Mouse (Mus musculus) neural tube, embryonic 12.5 days (tissue): ENCODE measurements around the gene Prkci. TPM values are rescaled to one million over a fixed set of nuclear protein-coding genes. Genes with fewer than 3 reads are reported as not detected.

Source experiments
- ATAC-seq: fragments of 200-750 bp; cut with Nextera tagmentation; 2 replicates; pipeline ENCODE4 v1.8.0; 2017; ENCODE audit warnings: low read depth, mild to moderate bottlenecking, moderate TSS enrichment, moderate library complexity; ENCODE audit not compliant: low FRiP score
- H3K27ac ChIP-seq: fragments of 300-500 bp; sonication (generic); 2 replicates; pipeline ENCODE4 v1.5.1; 2016
- H3K27me3 ChIP-seq: fragments of 300-500 bp; sonication (generic); replicated peaks from 2 replicates; pipeline ENCODE4 v1.6.1; 2016; ENCODE audit warnings: mild to moderate bottlenecking
- H3K36me3 ChIP-seq: fragments of 300-500 bp; sonication (generic); 2 replicates; pipeline ENCODE4 v1.6.1; 2016; ENCODE audit warnings: mild to moderate bottlenecking
- H3K4me1 ChIP-seq: fragments of 300-500 bp; sonication (generic); 2 replicates; pipeline ENCODE4 v1.6.1; 2016
- H3K4me2 ChIP-seq: fragments of 300-500 bp; sonication (generic); replicated peaks from 2 replicates; pipeline ENCODE4 v1.6.1; 2016; ENCODE audit warnings: mild to moderate bottlenecking
- H3K4me3 ChIP-seq: fragments of 300-500 bp; sonication (generic); 2 replicates; pipeline ENCODE4 v1.5.1; 2016
- H3K9ac ChIP-seq: fragments of 300-500 bp; sonication (generic); 2 replicates; pipeline ENCODE4 v1.6.1; 2016; ENCODE audit warnings: mild to moderate bottlenecking
- H3K9me3 ChIP-seq: fragments of 300-500 bp; sonication (generic); 2 replicates; pipeline ENCODE4 v1.6.1; 2016; ENCODE audit warnings: mild to moderate bottlenecking
- WGBS: fragments of 180-500 bp; shearing (Covaris S2); methylation state at CpG from one replicate; pipeline ENCODE4 v1.1.7; 2016; 5-methylcytosine and 5-hydroxymethylcytosine counted together
- polyA plus RNA-seq: library from polyadenylated mRNA; unstranded; fragments of >200 nt; fragmentation: Nextera tagmentation; extraction: Ambion mirVana; gene quantifications from 2 replicates; pipeline ENCODE4 v1.2.1, GENCODE M21; 2016

The Prkci gene
- polyA plus RNA-seq, 1 experiment from 2014 or later: 37.9 TPM

DNA sequence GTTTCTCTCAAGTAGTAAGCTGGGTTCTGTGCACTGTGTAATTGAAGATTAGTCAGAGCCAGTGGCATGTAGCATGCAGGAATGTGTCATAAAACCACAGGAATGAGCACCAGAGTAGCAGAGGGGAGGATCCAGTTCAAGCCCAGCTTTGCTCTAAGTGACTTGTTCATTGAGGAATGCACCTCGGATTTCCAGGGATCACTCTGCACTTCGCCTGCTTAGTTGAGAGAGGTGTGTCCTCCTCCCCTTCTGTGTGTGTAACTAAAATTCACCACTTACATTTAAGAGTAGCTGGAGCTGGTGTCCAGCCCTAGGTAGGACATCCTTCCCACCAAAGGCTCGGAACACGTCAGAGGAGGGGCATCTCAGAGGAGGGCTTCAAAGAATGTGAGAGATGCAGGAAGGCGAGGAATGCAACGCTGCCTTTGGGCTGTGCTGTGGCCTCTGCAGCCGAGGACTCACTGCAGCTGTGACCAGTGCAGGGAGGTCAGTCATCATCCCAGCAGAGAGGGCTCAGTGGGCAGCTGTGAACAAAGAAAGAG is 27.4 kb downstream of the Prkci start:
- peaks cover 5% of the 10 kb centered on the region; the same call in 1 of the 2 replicates for H3K4me1 ChIP-seq
- peaks cover 5% of the 10 kb centered on the region; the same call in 1 of the 2 replicates for H3K36me3 ChIP-seq
- no peak for ATAC-seq
- no peak overlapping the region for H3K9ac ChIP-seq
- H3K27me3 ChIP-seq: no peaks in the 10 kb centered on the region
- WGBS: 19% methylated on average over 7 of the region's 7 CpGs
- no peak overlapping the region for H3K27ac ChIP-seq
- H3K4me3 ChIP-seq: no peak overlapping the region
- H3K4me2 ChIP-seq: no peak overlapping the region
- no peaks in the 10 kb centered on the region for H3K9me3 ChIP-seq

DNA sequence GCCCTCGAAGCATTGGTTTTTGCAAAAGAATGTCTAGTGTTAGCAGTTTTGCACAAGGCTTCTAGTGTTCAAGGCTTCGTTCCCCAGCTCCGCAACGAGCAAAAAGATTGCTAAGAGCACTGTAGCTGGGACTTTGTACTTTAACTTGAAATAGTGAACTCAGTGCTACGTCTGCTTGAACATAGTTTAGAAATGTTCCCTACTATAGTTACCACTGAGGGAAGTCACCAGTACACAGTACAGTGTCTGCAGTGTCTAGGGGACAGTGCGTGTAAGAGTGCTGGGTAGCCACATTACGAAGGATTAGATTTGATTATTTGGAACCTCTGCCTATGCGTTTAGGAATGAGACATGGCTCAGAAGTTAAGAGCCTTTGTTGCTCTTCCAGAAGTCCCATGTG is 32.2 kb downstream of the Prkci start:
- Histone ChIP-seq H3K36me3 (no peaks in the 10 kb centered on the region; the same call in 1 of the 2 replicates), H3K27ac (no peak overlapping the region), H3K9ac (no peak overlapping the region), H3K4me1 (peaks cover 5% of the 10 kb centered on the region; the same call in 1 of the 2 replicates), H3K9me3 (no peaks in the 10 kb centered on the region), H3K4me3 (no peak overlapping the region), H3K4me2 (no peak overlapping the region), H3K27me3 (no peaks in the 10 kb centered on the region)
- 91% methylated on average over 8 of the region's 8 CpGs for WGBS
- ATAC-seq: no peak

DNA sequence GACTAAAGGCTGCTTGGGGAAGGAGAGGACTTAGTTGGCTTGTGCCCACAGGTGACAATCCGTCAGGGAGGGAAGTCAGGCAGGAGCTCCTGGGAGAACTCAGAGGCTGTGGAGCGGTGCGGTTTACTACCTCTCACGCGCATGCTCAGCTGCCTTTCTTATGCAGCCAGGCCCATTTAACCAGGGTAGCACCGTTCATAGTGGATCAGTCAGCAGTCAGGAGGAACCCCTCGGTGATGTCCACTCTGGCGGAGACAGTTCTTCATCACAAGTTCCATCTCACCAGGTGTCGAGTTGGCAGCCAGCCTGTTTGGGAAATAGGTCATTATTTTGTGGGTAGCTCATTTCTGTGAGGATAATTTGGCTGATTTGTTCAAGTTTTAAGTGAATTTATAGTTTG is 36.1 kb downstream of the Prkci start:
- H3K4me3 ChIP-seq: no peak overlapping the region
- H3K9me3 ChIP-seq: no peaks in the 10 kb centered on the region
- H3K27me3 ChIP-seq: no peaks in the 10 kb centered on the region
- no peak for ATAC-seq
- no peaks in the 10 kb centered on the region; the same call in 1 of the 2 replicates for H3K36me3 ChIP-seq
- H3K9ac ChIP-seq: no peak overlapping the region
- H3K4me2 ChIP-seq: no peak overlapping the region
- H3K4me1 ChIP-seq: no peaks in the 10 kb centered on the region
- no peak overlapping the region for H3K27ac ChIP-seq
- WGBS: 91% methylated on average over 9 of the region's 9 CpGs

DNA sequence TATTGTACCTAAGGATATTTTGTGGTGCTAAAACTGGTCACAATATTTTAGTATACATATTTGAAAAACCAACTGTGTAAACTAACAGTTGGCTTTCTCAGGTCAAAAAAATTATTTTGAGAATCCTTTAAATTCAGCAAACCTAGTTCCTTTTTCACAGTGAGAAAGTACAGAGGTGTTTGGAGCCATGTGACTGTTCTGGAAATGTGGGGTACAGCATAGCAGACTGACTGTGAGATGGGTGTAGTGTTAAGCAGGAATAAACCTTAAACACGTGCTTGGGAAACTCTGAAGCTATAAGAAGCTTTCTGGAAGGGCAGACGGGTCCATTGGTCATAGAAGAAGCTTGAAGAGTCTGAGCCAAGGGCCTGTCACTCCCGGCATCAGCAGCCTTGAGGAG is 38.1 kb downstream of the Prkci start:
- no peaks in the 10 kb centered on the region for H3K9me3 ChIP-seq
- H3K27me3 ChIP-seq: no peaks in the 10 kb centered on the region
- H3K27ac ChIP-seq: no peak overlapping the region
- H3K4me2 ChIP-seq: no peak overlapping the region
- no peak for ATAC-seq
- no peaks in the 10 kb centered on the region for H3K4me1 ChIP-seq
- peaks cover 4% of the 10 kb centered on the region; the same call in 1 of the 2 replicates for H3K36me3 ChIP-seq
- H3K4me3 ChIP-seq: no peak overlapping the region
- no peak overlapping the region for H3K9ac ChIP-seq
- 86% methylated on average over 3 of the region's 3 CpGs for WGBS

DNA sequence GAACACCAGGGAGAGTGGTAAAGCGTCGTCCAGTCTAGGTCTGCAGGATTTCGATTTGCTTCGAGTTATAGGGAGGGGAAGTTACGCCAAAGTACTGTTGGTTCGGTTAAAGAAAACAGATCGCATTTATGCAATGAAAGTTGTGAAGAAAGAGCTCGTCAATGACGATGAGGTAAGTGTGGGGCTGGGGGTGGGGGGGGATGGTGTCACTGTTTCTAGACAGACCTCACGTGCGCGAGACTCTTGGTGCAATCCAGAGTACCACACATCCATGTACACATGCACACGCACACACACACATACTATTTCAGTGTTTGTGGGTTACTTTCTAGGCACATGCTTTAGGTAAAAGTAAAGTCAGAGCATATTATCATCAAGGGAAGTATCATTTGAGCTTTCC is 42.3 kb downstream of the Prkci start:
- H3K9me3 ChIP-seq: no peaks in the 10 kb centered on the region
- ATAC-seq: no peak
- H3K27ac ChIP-seq: no peak overlapping the region
- no peaks in the 10 kb centered on the region for H3K4me1 ChIP-seq
- WGBS: 96% methylated on average over 13 of the region's 13 CpGs
- no peaks in the 10 kb centered on the region for H3K27me3 ChIP-seq
- no peak overlapping the region for H3K9ac ChIP-seq
- no peak overlapping the region for H3K4me3 ChIP-seq
- no peak overlapping the region for H3K4me2 ChIP-seq
- H3K36me3 ChIP-seq: peaks cover 20% of the 10 kb centered on the region; the same call in 1 of the 2 replicates

DNA sequence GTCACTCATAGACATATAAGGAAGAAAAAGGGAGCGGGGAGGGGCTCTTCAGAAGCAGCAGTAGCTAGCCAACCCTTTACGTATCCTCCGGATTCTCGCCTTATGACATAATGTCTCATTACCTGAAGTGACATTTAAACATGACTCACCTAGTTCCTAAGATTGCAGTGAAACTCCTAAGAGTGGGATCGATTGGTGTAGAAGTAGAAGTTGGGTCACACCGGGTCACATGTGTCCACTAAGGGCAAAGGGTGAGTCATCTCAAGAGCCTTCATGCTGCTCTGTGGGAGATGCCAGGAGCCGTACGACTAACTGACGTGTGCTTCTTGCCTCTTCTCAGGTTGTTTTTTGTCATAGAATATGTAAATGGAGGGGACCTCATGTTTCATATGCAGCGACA is 43.1 kb downstream of the Prkci start:
- H3K27ac ChIP-seq: no peak overlapping the region
- no peaks in the 10 kb centered on the region for H3K27me3 ChIP-seq
- no peaks in the 10 kb centered on the region for H3K4me1 ChIP-seq
- WGBS: 92% methylated on average over 10 of the region's 10 CpGs
- no peak overlapping the region for H3K4me2 ChIP-seq
- no peaks in the 10 kb centered on the region for H3K9me3 ChIP-seq
- peaks cover 24% of the 10 kb centered on the region; the same call in 1 of the 2 replicates for H3K36me3 ChIP-seq
- no peak overlapping the region for H3K9ac ChIP-seq
- ATAC-seq: no peak
- H3K4me3 ChIP-seq: no peak overlapping the region

DNA sequence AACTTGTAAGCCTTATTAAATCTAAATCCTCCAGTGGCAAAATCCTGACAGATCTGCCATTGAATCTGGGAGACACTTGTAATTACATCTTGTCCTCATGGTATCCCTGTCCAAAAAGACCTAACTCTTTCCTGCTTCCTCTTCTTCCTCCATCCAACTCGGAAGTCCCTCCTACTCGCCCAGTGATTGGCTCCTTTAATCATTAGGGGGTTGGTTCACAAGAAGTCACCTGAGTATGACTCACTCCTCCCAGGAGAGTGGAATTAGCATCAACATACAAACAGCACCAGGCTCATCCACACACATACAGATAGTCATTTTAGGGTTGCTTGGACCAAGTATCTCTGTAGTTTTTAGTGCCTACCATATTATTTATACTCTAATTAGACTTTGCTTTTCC is 47.4 kb downstream of the Prkci start:
- H3K9me3 ChIP-seq: no peaks in the 10 kb centered on the region
- H3K4me1 ChIP-seq: no peaks in the 10 kb centered on the region
- peaks cover 29% of the 10 kb centered on the region; the same call in 1 of the 2 replicates for H3K36me3 ChIP-seq
- no peak overlapping the region for H3K4me3 ChIP-seq
- WGBS: 88% methylated on average over 2 of the region's 2 CpGs
- ATAC-seq: no peak
- H3K4me2 ChIP-seq: no peak overlapping the region
- no peaks in the 10 kb centered on the region for H3K27me3 ChIP-seq
- no peak overlapping the region for H3K9ac ChIP-seq
- H3K27ac ChIP-seq: no peak overlapping the region

DNA sequence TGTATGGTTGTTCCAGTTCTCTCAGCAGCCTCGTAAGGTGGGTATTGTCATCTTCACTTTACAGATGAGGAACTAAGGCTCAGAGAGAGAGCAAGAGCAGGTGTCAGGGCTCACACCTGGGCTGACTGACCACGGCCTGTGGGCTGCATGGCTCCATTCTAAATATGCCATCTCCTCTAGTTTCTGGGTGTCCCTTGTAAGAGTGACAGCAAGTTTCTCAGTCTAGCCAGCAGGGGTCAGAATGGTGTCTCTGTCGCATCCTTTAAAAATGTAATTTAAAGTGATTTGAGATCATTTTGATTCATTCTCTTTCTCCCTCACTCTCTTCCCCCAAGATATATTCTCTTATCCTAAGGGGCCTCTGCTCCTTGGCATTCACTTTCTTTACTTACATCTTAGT is 51.7 kb downstream of the Prkci start:
- H3K4me1 ChIP-seq: no peaks in the 10 kb centered on the region
- H3K4me3 ChIP-seq: no peak overlapping the region
- no peak overlapping the region for H3K9ac ChIP-seq
- no peak for ATAC-seq
- no peaks in the 10 kb centered on the region for H3K27me3 ChIP-seq
- no peak overlapping the region for H3K4me2 ChIP-seq
- no peak overlapping the region for H3K27ac ChIP-seq
- 77% methylated on average over 3 of the region's 3 CpGs for WGBS
- no peaks in the 10 kb centered on the region for H3K9me3 ChIP-seq
- H3K36me3 ChIP-seq: peaks cover 16% of the 10 kb centered on the region; the same call in 1 of the 2 replicates

DNA sequence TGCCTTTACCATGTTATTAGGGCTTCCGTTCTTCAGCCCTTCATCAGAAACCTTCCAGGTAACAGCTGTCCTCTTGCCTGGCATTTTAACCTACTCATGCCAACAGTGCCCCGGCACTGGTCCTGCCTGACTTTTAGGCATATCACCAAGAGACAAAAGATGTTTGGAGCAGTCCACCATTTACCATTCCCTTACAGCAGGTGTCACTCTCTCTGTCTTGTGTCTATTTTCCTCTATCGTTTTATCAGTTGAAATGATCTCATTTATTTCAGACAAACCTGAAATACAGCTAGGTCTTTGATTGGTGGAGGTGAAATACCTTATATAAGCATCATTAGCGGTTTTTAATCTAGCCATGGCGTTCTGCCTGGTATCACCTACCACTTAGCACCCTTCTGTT is 53.5 kb downstream of the Prkci start:
- Histone ChIP-seq H3K9ac (no peak overlapping the region), H3K27me3 (no peaks in the 10 kb centered on the region), H3K27ac (no peak overlapping the region), H3K4me1 (no peaks in the 10 kb centered on the region), H3K36me3 (peaks cover 8% of the 10 kb centered on the region; the same call in 1 of the 2 replicates), H3K4me3 (no peak overlapping the region), H3K9me3 (no peaks in the 10 kb centered on the region), H3K4me2 (no peak overlapping the region)
- no peak for ATAC-seq
- 93% methylated on average over 5 of the region's 5 CpGs for WGBS

DNA sequence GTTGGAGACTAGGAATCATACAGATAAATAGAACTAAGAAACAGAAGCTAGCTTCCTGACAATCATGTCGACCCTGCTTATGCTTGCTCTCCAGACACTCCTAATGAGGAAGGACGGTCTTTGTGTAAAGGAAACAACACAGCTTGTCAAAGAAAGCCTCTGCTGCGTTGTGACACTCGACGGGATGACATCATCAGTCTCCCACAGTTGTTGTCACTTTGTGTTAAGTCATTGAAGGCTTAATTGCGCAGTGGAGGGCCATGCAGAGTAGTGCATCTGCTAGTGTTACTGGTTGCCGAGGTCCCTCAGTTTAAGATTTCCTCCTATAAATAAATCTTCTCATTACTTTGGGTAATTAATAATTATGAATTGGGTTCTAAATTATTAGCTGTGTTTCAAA is 54.8 kb downstream of the Prkci start:
- no peak overlapping the region for H3K4me2 ChIP-seq
- 77% methylated on average over 7 of the region's 7 CpGs for WGBS
- H3K9ac ChIP-seq: no peak overlapping the region
- no peaks in the 10 kb centered on the region for H3K4me1 ChIP-seq
- H3K36me3 ChIP-seq: peaks cover 8% of the 10 kb centered on the region; the same call in 1 of the 2 replicates
- H3K9me3 ChIP-seq: no peaks in the 10 kb centered on the region
- ATAC-seq: no peak
- no peaks in the 10 kb centered on the region for H3K27me3 ChIP-seq
- no peak overlapping the region for H3K27ac ChIP-seq
- H3K4me3 ChIP-seq: no peak overlapping the region

DNA sequence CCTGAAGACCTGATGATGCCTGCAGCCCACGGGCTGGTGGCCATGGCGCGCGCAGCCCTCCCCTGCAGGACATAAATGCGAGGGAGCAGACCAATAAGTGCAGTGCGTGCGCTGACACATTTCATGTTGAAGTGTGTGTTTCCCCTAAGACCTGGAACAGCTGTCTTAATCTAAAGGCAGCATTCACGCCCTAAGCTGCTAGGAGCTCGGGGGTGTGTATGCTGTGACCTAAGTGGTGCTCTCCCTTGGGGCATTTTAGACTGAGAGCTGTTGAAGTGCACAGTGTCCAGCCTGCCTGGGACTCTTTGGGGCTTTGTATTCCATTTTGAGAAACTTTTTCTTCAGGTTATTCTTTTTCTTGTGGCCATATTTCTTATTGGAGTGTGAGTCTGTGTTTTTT is 56.2 kb downstream of the Prkci start:
- Histone ChIP-seq H3K4me2 (no peak overlapping the region), H3K36me3 (peaks cover 8% of the 10 kb centered on the region; the same call in 1 of the 2 replicates), H3K27me3 (no peaks in the 10 kb centered on the region), H3K27ac (no peak overlapping the region), H3K4me1 (no peaks in the 10 kb centered on the region), H3K4me3 (no peak overlapping the region), H3K9me3 (no peaks in the 10 kb centered on the region), H3K9ac (no peak overlapping the region)
- 80% methylated on average over 9 of the region's 9 CpGs for WGBS
- ATAC-seq: no peak

DNA sequence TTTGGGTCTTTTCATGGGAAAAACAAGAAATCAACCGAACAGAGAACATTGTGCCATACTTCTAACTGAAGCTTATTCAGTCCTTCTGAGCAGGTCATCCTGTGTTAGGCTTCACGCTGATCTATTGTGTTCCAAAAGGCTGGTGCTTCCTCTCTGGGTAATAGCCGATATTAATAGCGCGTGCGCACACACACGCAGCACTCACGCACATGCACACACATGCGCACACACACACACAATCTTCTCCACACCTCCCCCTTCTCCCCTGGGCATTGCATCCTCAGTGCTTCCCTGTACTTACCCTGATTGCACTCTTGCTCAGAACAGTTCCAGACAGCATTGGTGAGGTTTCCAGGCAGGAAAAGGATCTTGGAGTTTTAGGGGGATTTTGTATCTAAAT is 57.6 kb downstream of the Prkci start:
- H3K4me3 ChIP-seq: no peak overlapping the region
- no peaks in the 10 kb centered on the region for H3K4me1 ChIP-seq
- H3K4me2 ChIP-seq: no peak overlapping the region
- H3K27me3 ChIP-seq: no peaks in the 10 kb centered on the region
- no peak overlapping the region for H3K27ac ChIP-seq
- ATAC-seq: no peak
- peaks cover 4% of the 10 kb centered on the region; the same call in 1 of the 2 replicates for H3K36me3 ChIP-seq
- no peak overlapping the region for H3K9ac ChIP-seq
- H3K9me3 ChIP-seq: no peaks in the 10 kb centered on the region
- 88% methylated on average over 9 of the region's 9 CpGs for WGBS

DNA sequence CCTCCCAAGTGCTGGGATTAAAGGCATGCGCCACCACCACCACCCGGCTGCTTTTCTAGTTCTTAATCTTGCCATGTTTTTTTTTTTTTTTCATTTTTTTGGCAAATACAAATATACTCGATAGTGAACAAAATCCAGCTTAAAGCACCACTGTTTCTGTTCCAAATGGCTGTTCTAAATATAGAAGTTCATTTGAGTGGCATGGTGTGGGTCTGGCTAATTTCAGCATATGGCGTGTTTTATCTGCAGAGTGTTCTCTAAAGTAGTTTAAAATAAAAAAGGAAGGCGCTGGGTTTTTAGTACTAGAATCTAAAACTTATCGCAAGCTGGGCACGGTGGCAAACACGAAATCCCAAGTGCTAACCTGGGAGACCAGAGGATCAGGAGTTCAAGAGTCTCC is 59.3 kb downstream of the Prkci start:
- Histone ChIP-seq H3K27ac (no peak overlapping the region), H3K27me3 (no peaks in the 10 kb centered on the region), H3K4me1 (no peaks in the 10 kb centered on the region), H3K9ac (no peak overlapping the region), H3K9me3 (no peaks in the 10 kb centered on the region), H3K36me3 (no peaks in the 10 kb centered on the region; the same call in 1 of the 2 replicates), H3K4me3 (no peak overlapping the region), H3K4me2 (no peak overlapping the region)
- 99% methylated on average over 8 of the region's 8 CpGs for WGBS
- ATAC-seq: no peak
